Mouse (Mus musculus) C2C12 (cell line): ENCODE measurements at regions not wholly inside any gene's neighbourhood (a gene's known extent, or its start where the extent isn't known, plus 50 kb on each side); places are given as distances from the start of the nearest gene placed in this dataset.

Experiments
- H3K27me3 ChIP-seq: one replicate; pipeline ENCODE4 v1.6.1; 2011; ENCODE audit not compliant: control insufficient read depth, insufficient read depth, insufficient read length
- H3K36me3 ChIP-seq: one replicate; pipeline ENCODE4 v1.6.1; 2011; ENCODE audit not compliant: control insufficient read depth, insufficient read depth
- H3K4me3 ChIP-seq: one replicate; pipeline ENCODE4 v1.5.1; 2011; ENCODE audit warnings: mild to moderate bottlenecking, control low read depth; ENCODE audit not compliant: poor library complexity, insufficient read depth, severe bottlenecking
- H3K79me2 ChIP-seq: one replicate; pipeline ENCODE4 v1.6.1; 2011; ENCODE audit not compliant: control insufficient read depth, insufficient read depth
- H3K79me3 ChIP-seq: one replicate; pipeline ENCODE4 v1.6.1; 2011; ENCODE audit warnings: low read depth, control low read depth
- H3ac ChIP-seq: one replicate; pipeline ENCODE3; 2011; ENCODE audit warnings: low read depth; ENCODE audit not compliant: control insufficient read depth, insufficient read length
- CEBPB ChIP-seq: IDR thresholded peaks from one replicate; pipeline ENCODE4 v1.6.1; 2011; ENCODE audit warnings: low read depth, mild to moderate bottlenecking, control low read depth, moderate library complexity
- CTCF ChIP-seq: IDR thresholded peaks from one replicate; pipeline ENCODE4 v1.5.1; 2011; ENCODE audit not compliant: control insufficient read depth, insufficient read depth, insufficient read length
- FOSL1 ChIP-seq: IDR thresholded peaks from one replicate; pipeline ENCODE4 v1.8.0; 2011; ENCODE audit warnings: mild to moderate bottlenecking, low read length; ENCODE audit not compliant: poor library complexity, insufficient read depth, severe bottlenecking
- MAX ChIP-seq: IDR thresholded peaks from one replicate; pipeline ENCODE4 v1.6.1; 2011; ENCODE audit warnings: mild to moderate bottlenecking, control low read depth
- MYOD1 ChIP-seq: IDR thresholded peaks from one replicate; pipeline ENCODE4 v1.6.1; 2011; ENCODE audit warnings: low read depth; ENCODE audit not compliant: control insufficient read depth, insufficient read length
- MYOG ChIP-seq: IDR thresholded peaks from one replicate; pipeline ENCODE4 v1.6.1; 2011; ENCODE audit not compliant: control insufficient read depth, insufficient read length; ENCODE audit errors: extremely low read depth
- USF1 ChIP-seq: IDR thresholded peaks from one replicate; pipeline ENCODE4 v1.6.1; 2011; ENCODE audit warnings: low read depth, mild to moderate bottlenecking, control low read depth, moderate library complexity

- no peaks in the 10 kb centered on the region for H3K27me3 ChIP-seq
- no peak for TF ChIP-seq MAX
- TF ChIP-seq MYOD1 = no peak
- no peak for TF ChIP-seq MYOG
- no peak for TF ChIP-seq CTCF
- TF ChIP-seq CEBPB = no peak
- TF ChIP-seq USF1 = no peak
- TF ChIP-seq FOSL1 = no peak
Measured at GRCm38 (mm10) chr14:46487551-46487950, 97.1 kb upstream of the Bmp4 start.

DNA sequence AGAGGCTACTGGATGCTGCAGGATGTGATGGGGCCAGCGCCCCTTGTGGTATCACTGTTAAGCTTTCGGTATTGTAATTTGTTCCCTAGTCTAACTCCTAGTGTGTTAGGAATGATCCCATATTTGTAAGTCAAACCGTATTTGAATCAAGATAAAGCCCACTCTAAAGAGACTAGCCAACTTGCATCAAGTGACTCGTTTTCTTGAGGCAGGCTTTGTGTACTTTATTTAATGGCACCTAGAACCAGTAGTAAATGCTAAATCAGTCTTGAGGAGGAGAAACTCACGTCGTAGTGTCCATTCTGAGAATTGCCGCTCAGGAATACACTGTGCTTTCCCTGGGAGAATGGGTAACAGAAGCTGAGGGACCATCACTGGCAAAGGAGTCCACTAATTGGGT, 89.9 kb upstream of the Bmp4 start:
- H3K36me3 ChIP-seq = no peaks in the 10 kb centered on the region

More at GRCm38 (mm10) chr14:46487551-46487950, 97.1 kb upstream of the Bmp4 start:
- Histone ChIP-seq H3K36me3 (no peaks in the 10 kb centered on the region), H3K4me3 (no peak overlapping the region), H3K79me3 (no peaks in the 10 kb centered on the region), H3K79me2 (no peaks in the 10 kb centered on the region), H3ac (no peak overlapping the region)

DNA sequence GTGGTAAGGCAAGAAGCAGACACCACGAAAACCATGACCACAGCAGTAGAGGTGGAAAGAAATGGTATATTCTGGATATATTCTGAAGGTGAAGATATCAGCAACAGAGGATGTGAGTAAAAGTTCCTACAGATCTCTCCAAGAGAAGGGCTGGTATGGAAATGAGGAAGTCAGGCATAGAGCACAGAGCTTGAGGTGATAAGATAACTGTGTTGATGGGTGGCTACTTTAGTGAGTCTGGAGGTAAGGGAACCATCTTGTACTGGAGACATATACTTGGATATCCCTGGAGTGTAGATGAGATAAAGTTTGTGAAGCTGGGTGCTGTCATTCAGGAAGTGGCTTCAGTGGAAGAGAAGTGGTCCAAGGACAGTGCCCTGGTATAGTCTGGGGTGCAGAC, 85.5 kb upstream of the Bmp4 start:
- no peak for TF ChIP-seq USF1
- TF ChIP-seq FOSL1 = no peak
- no peak for TF ChIP-seq MAX
- no peak for TF ChIP-seq MYOG

More for the DNA sequence above, 89.9 kb upstream of the Bmp4 start:
- TF ChIP-seq MYOG (no peak), MYOD1 (no peak), USF1 (no peak), FOSL1 (no peak), CEBPB (no peak), CTCF (no peak), MAX (no peak)
- Histone ChIP-seq H3K79me2 (no peaks in the 10 kb centered on the region), H3K79me3 (no peaks in the 10 kb centered on the region), H3K4me3 (no peak overlapping the region), H3K27me3 (no peaks in the 10 kb centered on the region), H3ac (no peak overlapping the region)

GRCm38 (mm10) chr14:46462967-46463366, 72.5 kb upstream of the Bmp4 start:
- H3K36me3 ChIP-seq = no peaks in the 10 kb centered on the region
- TF ChIP-seq MAX (no peak), CTCF (no peak), MYOD1 (no peak), USF1 (no peak), CEBPB (no peak), MYOG (no peak), FOSL1 (no peak)
- H3K79me2 ChIP-seq = no peaks in the 10 kb centered on the region
- no peaks in the 10 kb centered on the region for H3K27me3 ChIP-seq
- no peaks in the 10 kb centered on the region for H3K79me3 ChIP-seq
- no peak overlapping the region for H3K4me3 ChIP-seq
- no peak overlapping the region for H3ac ChIP-seq

More for the DNA sequence above, 85.5 kb upstream of the Bmp4 start:
- Histone ChIP-seq H3K36me3 (no peaks in the 10 kb centered on the region), H3K4me3 (no peak overlapping the region), H3K79me3 (no peaks in the 10 kb centered on the region), H3ac (no peak overlapping the region), H3K27me3 (no peaks in the 10 kb centered on the region), H3K79me2 (no peaks in the 10 kb centered on the region)

GRCm38 (mm10) chr14:46461960-46462359, 71.5 kb upstream of the Bmp4 start:
- Histone ChIP-seq H3K36me3 (no peaks in the 10 kb centered on the region), H3K27me3 (no peaks in the 10 kb centered on the region), H3K79me2 (no peaks in the 10 kb centered on the region), H3K79me3 (no peaks in the 10 kb centered on the region), H3K4me3 (no peak overlapping the region), H3ac (no peak overlapping the region)
- no peak for TF ChIP-seq MYOD1
- no peak for TF ChIP-seq USF1
- no peak for TF ChIP-seq MYOG
- no peak for TF ChIP-seq FOSL1
- TF ChIP-seq CEBPB = no peak
- TF ChIP-seq CTCF = no peak
- no peak for TF ChIP-seq MAX

DNA sequence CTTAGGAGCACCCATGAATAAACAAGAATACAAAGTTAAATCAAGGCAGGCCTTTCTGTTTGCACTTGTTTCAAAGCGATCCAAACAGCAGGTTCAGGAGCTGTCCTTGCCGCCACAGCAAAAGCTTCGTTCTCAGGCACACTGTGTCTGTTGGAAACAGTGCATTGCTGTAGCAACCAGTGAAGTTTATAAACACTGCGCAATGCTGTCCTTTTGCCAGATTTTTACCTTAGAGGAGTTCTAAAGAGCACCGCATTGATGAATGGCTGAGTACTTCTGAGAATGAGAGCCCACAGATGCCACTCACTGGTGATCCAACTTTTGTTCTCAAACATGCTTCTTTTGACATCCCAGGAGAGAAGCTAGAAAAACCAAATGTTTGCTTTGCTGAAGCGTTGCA, 64.0 kb upstream of the Bmp4 start:
- H3K36me3 ChIP-seq = no peaks in the 10 kb centered on the region
- no peak for TF ChIP-seq USF1
- TF ChIP-seq CEBPB = no peak
- TF ChIP-seq CTCF = no peak
- no peak for TF ChIP-seq MAX
- TF ChIP-seq MYOG = no peak
- no peak for TF ChIP-seq MYOD1
- TF ChIP-seq FOSL1 = no peak
- no peak overlapping the region for H3ac ChIP-seq
- H3K79me2 ChIP-seq = no peaks in the 10 kb centered on the region
- no peaks in the 10 kb centered on the region for H3K79me3 ChIP-seq
- no peak overlapping the region for H3K4me3 ChIP-seq
- H3K27me3 ChIP-seq = no peaks in the 10 kb centered on the region
